Mouse (Mus musculus) small intestine, adult 2 months (tissue): Measurements from ENCODE around the gene Kmt5b. TPM values are rescaled to one million over a fixed set of nuclear protein-coding genes. Genes with fewer than 3 reads are reported as not detected.

ENCODE experiments used
- H3K27ac ChIP-seq: fragments of 200-500 bp; 2 replicates; pipeline ENCODE4 v1.5.1; 2012; ENCODE audit warnings: low read depth, low read length, control low read depth, inconsistent platforms; ENCODE audit not compliant: insufficient read depth
- H3K27me3 ChIP-seq: fragments of 200-500 bp; 2 replicates; pipeline ENCODE4 v1.6.1; 2012; ENCODE audit warnings: mild to moderate bottlenecking, moderate library complexity, low read length, inconsistent platforms; ENCODE audit not compliant: control insufficient read depth, insufficient read depth
- H3K36me3 ChIP-seq: fragments of 200-500 bp; 2 replicates; pipeline ENCODE4 v1.6.1; 2012; ENCODE audit warnings: mild to moderate bottlenecking, low read length, control low read depth, inconsistent platforms; ENCODE audit not compliant: control insufficient read depth, insufficient read depth
- H3K4me1 ChIP-seq: fragments of 200-500 bp; 2 replicates; pipeline ENCODE4 v1.6.1; 2012; ENCODE audit warnings: low read length, inconsistent platforms, mixed read lengths; ENCODE audit not compliant: control insufficient read depth, insufficient read depth, insufficient read length
- H3K4me3 ChIP-seq: fragments of 200-500 bp; 2 replicates; pipeline ENCODE4 v1.5.1; 2012; ENCODE audit warnings: low read depth, mild to moderate bottlenecking, control low read depth, inconsistent platforms, low read length, moderate library complexity
- CTCF ChIP-seq: fragments of 200-500 bp; IDR thresholded peaks from 2 replicates; pipeline ENCODE4 v1.5.1; 2012; ENCODE audit warnings: low read depth, mild to moderate bottlenecking, control low read depth, inconsistent platforms, low read length, moderate library complexity, mixed read lengths; ENCODE audit not compliant: insufficient replicate concordance, insufficient read length; ENCODE audit errors: extremely low read depth
- POLR2A ChIP-seq: fragments of 200-500 bp; IDR thresholded peaks from 2 replicates; pipeline ENCODE4 v1.6.1; 2012; ENCODE audit warnings: low read depth, mild to moderate bottlenecking, control low read depth, inconsistent platforms, low read length, moderate library complexity
- WGBS: fragments of 180-500 bp; shearing (Covaris S2); methylation state at CpG from one replicate; pipeline ENCODE4 v1.1.7; 2018; 5-methylcytosine and 5-hydroxymethylcytosine counted together
- polyA plus RNA-seq: library from polyadenylated mRNA; depleted of rRNA; stranded (reverse); fragments of >200 nt; gene quantifications from 2 replicates; pipeline ENCODE4 v1.2.3, GENCODE M21; 2012

Gene Kmt5b
- polyA plus RNA-seq, 1 experiment, result 16.8 TPM

GRCm38 (mm10) chr19:3836791-3837190 is 69.6 kb downstream of the Kmt5b start:
- Histone ChIP-seq H3K4me1 (peaks cover 30% of the 10 kb centered on the region), H3K36me3 (no peaks in the 10 kb centered on the region), H3K27me3 (no peaks in the 10 kb centered on the region), H3K4me3 (no peak overlapping the region), H3K27ac (no peak overlapping the region)
- 84% methylated on average over 9 of the region's 9 CpGs for WGBS
- TF ChIP-seq CTCF, result no peak
- TF ChIP-seq POLR2A, result no peak

GRCm38 (mm10) chr19:3838931-3839330 is 71.7 kb downstream of the Kmt5b start:
- no peaks in the 10 kb centered on the region for H3K27me3 ChIP-seq
- WGBS, result 84% methylated on average over 3 of the region's 3 CpGs
- no peak for TF ChIP-seq POLR2A
- TF ChIP-seq CTCF, result no peak

GRCm38 (mm10) chr19:3839686-3840085 is 72.5 kb downstream of the Kmt5b start:
- 34% methylated on average over 2 of the region's 2 CpGs for WGBS
- H3K36me3 ChIP-seq, result no peaks in the 10 kb centered on the region
- TF ChIP-seq CTCF, result no peak
- no peak for TF ChIP-seq POLR2A
- no peaks in the 10 kb centered on the region for H3K27me3 ChIP-seq
- H3K4me1 ChIP-seq, result peaks cover 23% of the 10 kb centered on the region; the same call in 1 of the 2 replicates
- no peak overlapping the region for H3K4me3 ChIP-seq
- no peak overlapping the region for H3K27ac ChIP-seq

More at GRCm38 (mm10) chr19:3838931-3839330, 71.7 kb downstream of the Kmt5b start:
- Histone ChIP-seq H3K27ac (no peak overlapping the region), H3K4me3 (no peak overlapping the region), H3K4me1 (peaks cover 27% of the 10 kb centered on the region; the same call in 1 of the 2 replicates), H3K36me3 (no peaks in the 10 kb centered on the region)

- Histone ChIP-seq H3K4me3 (no peak overlapping the region), H3K27me3 (no peaks in the 10 kb centered on the region), H3K4me1 (peaks cover 22% of the 10 kb centered on the region; the same call in 1 of the 2 replicates), H3K27ac (no peak overlapping the region), H3K36me3 (no peaks in the 10 kb centered on the region)
- TF ChIP-seq POLR2A, result no peak
- WGBS, result 27% methylated on average over 5 of the region's 5 CpGs
Measured at GRCm38 (mm10) chr19:3840214-3840651, 73.0 kb downstream of the Kmt5b start.

GRCm38 (mm10) chr19:3840685-3841084 is 73.5 kb downstream of the Kmt5b start:
- H3K4me1 ChIP-seq, result peaks cover 21% of the 10 kb centered on the region; the same call in 1 of the 2 replicates
- H3K27me3 ChIP-seq, result no peaks in the 10 kb centered on the region
- WGBS, result 54% methylated on average over 5 of the region's 5 CpGs
- TF ChIP-seq POLR2A, result no peak
- no peak for TF ChIP-seq CTCF
- H3K4me3 ChIP-seq, result no peak overlapping the region
- H3K36me3 ChIP-seq, result no peaks in the 10 kb centered on the region
- no peak overlapping the region for H3K27ac ChIP-seq

- Histone ChIP-seq H3K27ac (no peak overlapping the region), H3K4me3 (no peak overlapping the region), H3K27me3 (no peaks in the 10 kb centered on the region), H3K36me3 (no peaks in the 10 kb centered on the region), H3K4me1 (peaks cover 29% of the 10 kb centered on the region)
- TF ChIP-seq CTCF, result no peak
- TF ChIP-seq POLR2A, result no peak
- 34% methylated on average over 12 of the region's 12 CpGs for WGBS
Measured at GRCm38 (mm10) chr19:3842359-3843148, 75.3 kb downstream of the Kmt5b start.

GRCm38 (mm10) chr19:3843629-3844028 is 76.4 kb downstream of the Kmt5b start:
- H3K27ac ChIP-seq, result no peak overlapping the region
- TF ChIP-seq CTCF (no peak), POLR2A (no peak)
- 34% methylated on average over 2 of the region's 2 CpGs for WGBS
- H3K36me3 ChIP-seq, result no peaks in the 10 kb centered on the region
- peaks cover 36% of the 10 kb centered on the region for H3K4me1 ChIP-seq
- no peak overlapping the region for H3K4me3 ChIP-seq
- no peaks in the 10 kb centered on the region for H3K27me3 ChIP-seq
